ENCODE assay signal across 15 mouse cellular contexts in genomic region chr13:29616654-29617171, GRCm38 (mm10).
"Had no signal": no experiment of that assay in that cellular context is flagged by ENCODE, and none has a peak within 500 bp of the region (broad histone marks: within the 10 kb centered on the region; RNA-seq: fewer than 3 reads in every experiment).

No protein-coding gene starts in this region.

- H3K27me3 ChIP-seq: intestine, embryonic 15.5 days; kidney, embryonic 15.5 days; neural tube, embryonic 12.5 days; stomach, embryonic 15.5 days had no signal

- H3K9ac ChIP-seq: intestine, embryonic 15.5 days; kidney, embryonic 15.5 days; neural tube, embryonic 12.5 days; stomach, embryonic 15.5 days had no signal

- H3K4me2 ChIP-seq: intestine, embryonic 15.5 days; kidney, embryonic 15.5 days; neural tube, embryonic 12.5 days; stomach, embryonic 15.5 days had no signal

- H3K4me3 ChIP-seq: intestine, embryonic 15.5 days; kidney, embryonic 15.5 days; left cerebral cortex, adult 2 months; limb, embryonic 10.5 days; neural tube, embryonic 12.5 days; stomach, embryonic 15.5 days had no signal

- H3K4me1 ChIP-seq: intestine, embryonic 15.5 days; stomach, embryonic 15.5 days had no signal

- H3K9me3 ChIP-seq: intestine, embryonic 15.5 days; kidney, embryonic 15.5 days; limb, embryonic 10.5 days; neural tube, embryonic 12.5 days; stomach, embryonic 15.5 days had no signal

- ATAC-seq: intestine, embryonic 15.5 days; lung, postnatal 0 days had no signal

- H3K27ac ChIP-seq: intestine, embryonic 15.5 days; kidney, embryonic 15.5 days; left cerebral cortex, adult 2 months; limb, embryonic 10.5 days; neural tube, embryonic 12.5 days; stomach, embryonic 15.5 days had no signal

- H3K36me3 ChIP-seq: intestine, embryonic 15.5 days; kidney, embryonic 15.5 days; limb, embryonic 10.5 days; neural tube, embryonic 12.5 days; stomach, embryonic 15.5 days had no signal

- DNase-seq: kidney, adult 2 months; kidney, postnatal 14 days; lung, adult 2 months; lung, postnatal 36 days; midbrain, embryonic 14.5 days; retina, postnatal 1 day; right cerebral cortex, postnatal 14 days; thymus, postnatal 4 days had no signal
